Mouse (Mus musculus) cortical plate, adult 2 months (tissue): ENCODE data around the gene Nfe2.

Experiments used
- CTCF ChIP-seq: fragments of 200-500 bp; IDR thresholded peaks from 2 replicates; pipeline ENCODE4 v1.5.1; 2011; ENCODE audit warnings: mild to moderate bottlenecking, control low read depth, low read length; ENCODE audit not compliant: insufficient read depth; ENCODE audit errors: extremely low read depth
- POLR2A ChIP-seq: fragments of 200-500 bp; IDR thresholded peaks from 2 replicates; pipeline ENCODE4 v1.6.1; 2011; ENCODE audit warnings: mild to moderate bottlenecking, low read length, control low read depth; ENCODE audit not compliant: insufficient read depth; ENCODE audit errors: extremely low read depth

- TF ChIP-seq CTCF: no peak
- TF ChIP-seq POLR2A: no peak
Measured at GRCm38 (mm10) chr15:103248401-103249313, 9.5 kb downstream of the Nfe2 start.
